Mouse (Mus musculus) testis, adult 2 months (tissue): Measurements from ENCODE around the gene Lrch1.

ENCODE experiments used
- CTCF ChIP-seq: fragments of 200-500 bp; IDR thresholded peaks from 2 replicates; pipeline ENCODE4 v1.5.1; 2012; ENCODE audit warnings: low read depth, mild to moderate bottlenecking, inconsistent platforms, low read length, moderate library complexity; ENCODE audit not compliant: control insufficient read depth, insufficient read depth, insufficient replicate concordance
- POLR2A ChIP-seq: fragments of 200-500 bp; IDR thresholded peaks from 2 replicates; pipeline ENCODE4 v1.6.1; 2012; ENCODE audit warnings: low read depth, mild to moderate bottlenecking, inconsistent platforms, low read length, moderate library complexity; ENCODE audit not compliant: control insufficient read depth

GRCm38 (mm10) chr14:74830591-74830990 is 117.1 kb downstream of the Lrch1 start:
- TF ChIP-seq CTCF (no peak), POLR2A (no peak)
